Comparison of ENCODE assay signal across 27 mouse cellular contexts in the genomic region with DNA sequence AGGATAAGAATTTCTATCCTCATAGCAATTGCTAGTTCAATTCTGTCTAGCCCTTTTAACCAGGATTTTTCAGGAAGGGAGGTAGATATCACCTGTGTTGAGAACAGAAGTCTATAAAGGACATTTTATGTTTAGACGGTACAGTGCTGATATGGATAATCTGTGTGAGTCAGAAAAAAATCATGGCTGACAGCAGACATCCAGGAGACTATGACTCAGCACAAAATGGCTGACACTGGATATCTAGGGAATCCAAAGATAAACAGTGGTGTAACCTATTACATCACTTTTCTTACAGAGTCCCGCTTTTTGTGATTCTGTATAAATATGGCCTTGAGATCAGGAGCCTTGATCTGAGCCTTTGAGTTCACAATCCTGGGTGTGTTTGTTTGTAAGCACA.
"Had no signal": no experiment of that assay in that cellular context is flagged by ENCODE, and none has a peak within 500 bp of the region (broad histone marks: within the 10 kb centered on the region; RNA-seq: fewer than 3 reads in every experiment).

No protein-coding gene starts in this region.

- H3K4me1 ChIP-seq: embryonic facial prominence, embryonic 10.5 days; embryonic facial prominence, embryonic 12.5 days; embryonic facial prominence, embryonic 13.5 days; embryonic facial prominence, embryonic 15.5 days; forebrain, embryonic 10.5 days; forebrain, embryonic 12.5 days; forebrain, embryonic 13.5 days; forebrain, embryonic 15.5 days had no signal

- H3K9me3 ChIP-seq: embryonic facial prominence, embryonic 10.5 days; embryonic facial prominence, embryonic 12.5 days; embryonic facial prominence, embryonic 13.5 days; embryonic facial prominence, embryonic 15.5 days; forebrain, embryonic 10.5 days; forebrain, embryonic 12.5 days; forebrain, embryonic 13.5 days; forebrain, embryonic 15.5 days had no signal

- H3K4me2 ChIP-seq: embryonic facial prominence, embryonic 12.5 days; embryonic facial prominence, embryonic 13.5 days; embryonic facial prominence, embryonic 15.5 days; forebrain, embryonic 12.5 days; forebrain, embryonic 13.5 days; forebrain, embryonic 15.5 days had no signal

- DNase-seq: cerebellum, adult 9-10 months; cerebellum, adult 9-11 months; cerebellum, postnatal 10 days; cerebellum, postnatal 14 days; cerebellum, postnatal 25 days; cerebellum, postnatal 36 days; embryo, embryonic 11 days; forebrain, postnatal 0 days; gastrocnemius, adult 2 months; gastrocnemius, postnatal 10 days; gastrocnemius, postnatal 14 days; gastrocnemius, postnatal 25 days; gastrocnemius, postnatal 36 days; heart, adult 11 months; heart, adult 18-20 months; heart, adult 2 months had no signal

- H3K9ac ChIP-seq: embryonic facial prominence, embryonic 12.5 days; embryonic facial prominence, embryonic 13.5 days; embryonic facial prominence, embryonic 15.5 days; forebrain, embryonic 12.5 days; forebrain, embryonic 13.5 days; forebrain, embryonic 15.5 days; forebrain, postnatal 0 days had no signal

- H3K27ac ChIP-seq: embryonic facial prominence, embryonic 10.5 days; embryonic facial prominence, embryonic 12.5 days; embryonic facial prominence, embryonic 13.5 days; embryonic facial prominence, embryonic 15.5 days; forebrain, embryonic 10.5 days; forebrain, embryonic 12.5 days; forebrain, embryonic 13.5 days; forebrain, embryonic 15.5 days; gastrocnemius, adult 2 months; heart, adult 2 months had no signal

- ATAC-seq: forebrain, embryonic 13.5 days; forebrain, embryonic 14.5 days; forebrain, embryonic 15.5 days; forebrain, embryonic 16.5 days; forebrain, postnatal 0 days had no signal

- H3K36me3 ChIP-seq: embryonic facial prominence, embryonic 10.5 days; embryonic facial prominence, embryonic 12.5 days; embryonic facial prominence, embryonic 13.5 days; embryonic facial prominence, embryonic 15.5 days; forebrain, embryonic 10.5 days; forebrain, embryonic 12.5 days; forebrain, embryonic 15.5 days had no signal

- H3K4me3 ChIP-seq: embryonic facial prominence, embryonic 10.5 days; embryonic facial prominence, embryonic 12.5 days; embryonic facial prominence, embryonic 13.5 days; embryonic facial prominence, embryonic 15.5 days; erythroblast, embryonic 14.5 days; forebrain, embryonic 10.5 days; forebrain, embryonic 12.5 days; forebrain, embryonic 13.5 days; forebrain, embryonic 15.5 days; gastrocnemius, adult 2 months; heart, adult 2 months had no signal

- H3K27me3 ChIP-seq: embryonic facial prominence, embryonic 12.5 days; embryonic facial prominence, embryonic 13.5 days; embryonic facial prominence, embryonic 15.5 days; forebrain, embryonic 12.5 days; forebrain, embryonic 13.5 days; forebrain, embryonic 15.5 days had no signal
